Mouse (Mus musculus): Measurements from ENCODE around the gene Tekt5. TPM values are rescaled to one million over a fixed set of nuclear protein-coding genes. Genes with fewer than 3 reads are reported as not detected.

The Tekt5 gene
- total and polyA plus RNA-seq, 3 experiments = 0.18 TPM; not detected in 2

- WGBS = 53% methylated on average over 13 of the region's 13 CpGs
- no peaks in the 10 kb centered on the region for H3K27me3 ChIP-seq (ENCODE audit: control insufficient read depth, insufficient read depth, low read length)
- H3K4me3 ChIP-seq = no peak overlapping the region
- no peaks in the 10 kb centered on the region for H3K79me2 ChIP-seq (replicated peaks; ENCODE audit: control insufficient read depth, insufficient read depth, low read length)
- intact Hi-C loops (cut with DNase I) = no loop called here
- no peak overlapping the region for H3K9ac ChIP-seq (ENCODE audit: low read depth, low read length)
- DNase-seq = peak in 1 of 2 experiments; percentile 40
- H3K27ac ChIP-seq = peak overlapping the region; percentile 52
- TF ChIP-seq CTCF (IDR thresholded peaks at IDR 0.05) = no peak
- TF ChIP-seq EP300 (IDR thresholded peaks at IDR 0.05; ENCODE audit: insufficient read depth, low read depth, low read length) = peak; percentile 51; the same call in 1 of the 2 replicates
- TF ChIP-seq POLR2A (IDR thresholded peaks at IDR 0.05; ENCODE audit: insufficient read depth, low read depth, low read length) = 0 out of 2 replicates have a peak, but pooled peaks have one; percentile 11
- H3K4me1 ChIP-seq (ENCODE audit: control insufficient read depth, insufficient read depth, low read length) = peaks cover 2% of the 10 kb centered on the region
- H3K36me3 ChIP-seq (ENCODE audit: control insufficient read depth, insufficient read depth, low read length) = no peaks in the 10 kb centered on the region
Measured at GRCm38 (mm10) chr16:10337422-10338197, 57.7 kb downstream of the Tekt5 start.

GRCm38 (mm10) chr16:10336454-10337421, 58.6 kb downstream of the Tekt5 start:
- no peak overlapping the region for H3K9ac ChIP-seq (ENCODE audit: low read depth, low read length)
- peak overlapping the region; percentile 49 for H3K27ac ChIP-seq
- H3K4me3 ChIP-seq = no peak overlapping the region
- WGBS = 83% methylated on average over 19 of the region's 19 CpGs
- H3K36me3 ChIP-seq (ENCODE audit: control insufficient read depth, insufficient read depth, low read length) = no peaks in the 10 kb centered on the region
- 0 out of 2 replicates have a peak, but pooled peaks have one; percentile 72 for TF ChIP-seq EP300 (IDR thresholded peaks at IDR 0.05; ENCODE audit: insufficient read depth, low read depth, low read length)
- TF ChIP-seq POLR2A (IDR thresholded peaks at IDR 0.05; ENCODE audit: insufficient read depth, low read depth, low read length) = no peak
- peak; percentile 32 to 51 for DNase-seq
- intact Hi-C loops (cut with DNase I) = no loop called here
- no peaks in the 10 kb centered on the region for H3K27me3 ChIP-seq (ENCODE audit: control insufficient read depth, insufficient read depth, low read length)
- H3K4me1 ChIP-seq (ENCODE audit: control insufficient read depth, insufficient read depth, low read length) = peaks cover 2% of the 10 kb centered on the region
- no peaks in the 10 kb centered on the region for H3K79me2 ChIP-seq (replicated peaks; ENCODE audit: control insufficient read depth, insufficient read depth, low read length)

DNA sequence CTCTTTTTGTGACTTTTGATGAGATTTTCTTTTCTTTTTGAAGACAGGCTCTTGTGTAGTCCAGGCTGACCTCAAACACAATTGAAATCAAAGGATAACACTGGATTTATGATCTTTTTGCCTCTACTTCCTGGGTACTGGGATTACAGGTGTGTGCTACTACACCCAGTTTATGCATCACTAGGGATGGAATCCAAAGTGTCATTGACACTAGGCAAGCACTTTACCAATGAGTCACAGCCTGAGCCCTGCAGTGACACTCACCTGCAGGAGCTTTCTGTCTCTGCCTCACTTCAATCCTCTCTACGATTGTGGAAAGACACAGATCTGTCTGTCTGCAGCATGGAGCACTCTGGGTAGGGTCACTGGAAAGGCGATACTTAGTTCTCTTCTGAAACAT, 59.3 kb downstream of the Tekt5 start:
- WGBS = 86% methylated on average over 2 of the region's 2 CpGs
- no peak overlapping the region for H3K9ac ChIP-seq (ENCODE audit: low read depth, low read length)

DNA sequence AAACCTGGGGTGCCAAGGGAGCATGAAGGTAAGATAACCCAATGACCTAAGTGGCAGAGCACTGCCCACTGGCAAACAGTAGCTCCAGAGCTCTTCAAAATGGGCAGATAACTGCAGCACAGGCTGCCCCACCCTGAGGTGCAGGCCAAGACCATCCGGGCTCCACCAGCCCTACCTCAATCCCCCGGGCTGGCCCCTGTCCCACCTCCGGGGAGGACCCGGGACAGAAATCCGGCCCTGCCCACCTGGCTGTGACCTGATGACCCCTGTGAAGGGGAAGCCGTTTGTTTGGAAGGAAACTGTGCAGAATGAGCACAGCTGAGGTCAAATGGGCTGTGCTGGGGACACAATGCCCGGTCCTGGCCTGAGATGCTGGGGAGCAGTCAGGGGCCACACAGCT, 62.6 kb downstream of the Tekt5 start:
- H3K27me3 ChIP-seq (ENCODE audit: control insufficient read depth, insufficient read depth, low read length) = no peaks in the 10 kb centered on the region
- no peak overlapping the region for H3K9ac ChIP-seq (ENCODE audit: low read depth, low read length)
- intact Hi-C loops (cut with DNase I) = no loop called here
- no peaks in the 10 kb centered on the region for H3K36me3 ChIP-seq (ENCODE audit: control insufficient read depth, insufficient read depth, low read length)
- no peak overlapping the region for H3K4me3 ChIP-seq
- no peaks in the 10 kb centered on the region; the same call in 1 of the 2 replicates for H3K4me1 ChIP-seq (ENCODE audit: control insufficient read depth, insufficient read depth, low read length)
- TF ChIP-seq EP300 (IDR thresholded peaks at IDR 0.05; ENCODE audit: insufficient read depth, low read depth, low read length) (no peak), CTCF (IDR thresholded peaks at IDR 0.05) (no peak), POLR2A (IDR thresholded peaks at IDR 0.05; ENCODE audit: insufficient read depth, low read depth, low read length) (no peak)
- no peaks in the 10 kb centered on the region for H3K79me2 ChIP-seq (replicated peaks; ENCODE audit: control insufficient read depth, insufficient read depth, low read length)
- 43% methylated on average over 7 of the region's 7 CpGs for WGBS
- DNase-seq = peak; percentile 61 to 62
- H3K27ac ChIP-seq = no peak overlapping the region

More for the DNA sequence above, 59.3 kb downstream of the Tekt5 start:
- H3K36me3 ChIP-seq (ENCODE audit: control insufficient read depth, insufficient read depth, low read length) = no peaks in the 10 kb centered on the region
- intact Hi-C loops (cut with DNase I) = no loop called here
- H3K27ac ChIP-seq = no peak overlapping the region
- DNase-seq = no peak
- no peaks in the 10 kb centered on the region; the same call in 1 of the 2 replicates for H3K4me1 ChIP-seq (ENCODE audit: control insufficient read depth, insufficient read depth, low read length)
- TF ChIP-seq CTCF (IDR thresholded peaks at IDR 0.05) (no peak), EP300 (IDR thresholded peaks at IDR 0.05; ENCODE audit: insufficient read depth, low read depth, low read length) (no peak), POLR2A (IDR thresholded peaks at IDR 0.05; ENCODE audit: insufficient read depth, low read depth, low read length) (no peak)
- no peaks in the 10 kb centered on the region for H3K79me2 ChIP-seq (replicated peaks; ENCODE audit: control insufficient read depth, insufficient read depth, low read length)
- H3K4me3 ChIP-seq = no peak overlapping the region
- no peaks in the 10 kb centered on the region for H3K27me3 ChIP-seq (ENCODE audit: control insufficient read depth, insufficient read depth, low read length)

DNA sequence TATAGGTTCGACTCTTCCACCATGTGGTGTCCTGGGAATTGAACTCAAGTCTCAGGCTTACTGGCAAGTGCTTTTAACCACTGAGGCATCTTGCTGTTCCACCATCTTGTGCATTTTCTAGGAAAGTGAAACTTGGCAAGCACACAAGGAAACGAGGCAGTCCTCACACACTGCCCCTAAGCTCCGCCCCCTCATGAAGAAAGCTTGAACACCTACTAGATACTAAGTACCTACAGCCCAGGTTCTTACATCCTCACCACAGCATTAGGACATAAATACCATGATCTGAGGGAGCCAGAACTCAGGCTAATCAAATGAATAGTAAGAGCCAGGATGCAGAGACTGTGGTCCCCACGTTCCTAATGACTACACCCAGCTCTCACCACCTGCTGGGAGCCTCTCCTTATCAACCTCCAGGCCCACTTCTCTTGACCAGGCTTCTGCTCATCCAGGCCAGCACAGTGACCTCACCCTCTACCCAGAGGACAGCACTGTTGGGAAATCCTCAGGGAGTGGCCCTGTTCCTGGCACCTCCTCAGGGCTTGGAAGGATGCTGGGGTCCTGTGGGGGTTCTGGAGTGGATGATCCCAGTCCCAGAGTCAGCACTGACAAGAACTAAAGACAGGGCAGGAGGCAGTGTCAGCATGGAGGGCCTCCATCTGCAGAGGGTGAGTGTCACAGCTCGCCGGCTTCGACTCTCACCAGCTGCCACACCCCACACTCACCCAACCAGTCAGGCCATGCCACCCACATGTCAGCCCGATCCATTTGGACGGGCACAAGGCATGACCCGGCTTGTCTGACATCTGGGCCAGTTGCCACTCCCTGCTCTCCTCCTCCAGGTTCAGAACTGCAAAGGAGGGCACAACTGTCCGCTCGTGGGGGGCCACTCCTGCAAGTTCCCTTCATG, 64.4 kb downstream of the Tekt5 start:
- WGBS = 69% methylated on average over 12 of the region's 12 CpGs

More for the DNA sequence above, 64.4 kb downstream of the Tekt5 start:
- Histone ChIP-seq H3K4me3 (no peak overlapping the region), H3K27me3 (ENCODE audit: control insufficient read depth, insufficient read depth, low read length) (no peaks in the 10 kb centered on the region), H3K79me2 (replicated peaks; ENCODE audit: control insufficient read depth, insufficient read depth, low read length) (no peaks in the 10 kb centered on the region), H3K4me1 (ENCODE audit: control insufficient read depth, insufficient read depth, low read length) (no peaks in the 10 kb centered on the region; the same call in 1 of the 2 replicates), H3K9ac (ENCODE audit: low read depth, low read length) (no peak overlapping the region), H3K27ac (no peak overlapping the region), H3K36me3 (ENCODE audit: control insufficient read depth, insufficient read depth, low read length) (no peaks in the 10 kb centered on the region)
- intact Hi-C loops (cut with DNase I) = no loop called here
- DNase-seq = no peak
- no peak for TF ChIP-seq POLR2A (IDR thresholded peaks at IDR 0.05; ENCODE audit: insufficient read depth, low read depth, low read length)
- no peak for TF ChIP-seq EP300 (IDR thresholded peaks at IDR 0.05; ENCODE audit: insufficient read depth, low read depth, low read length)
- no peak for TF ChIP-seq CTCF (IDR thresholded peaks at IDR 0.05)

Measured in heart, adult 2 months (tissue).